Mouse (Mus musculus): Measurements from ENCODE around the gene Btn2a2.

Btn2a2 gene

GRCm38 (mm10) chr13:23491990-23492389 is 3.3 kb upstream of the Btn2a2 start:
- DNase-seq = no peak

GRCm38 (mm10) chr13:23491263-23491662 is 2.6 kb upstream of the Btn2a2 start:
- no peak for DNase-seq

- no peak for DNase-seq
Observed at GRCm38 (mm10) chr13:23490863-23491262, 2.2 kb upstream of the Btn2a2 start.

- no peak for DNase-seq
Observed at GRCm38 (mm10) chr13:23485271-23485670, 3.4 kb downstream of the Btn2a2 start.

- DNase-seq = no peak
Observed at GRCm38 (mm10) chr13:23483153-23483552, 5.5 kb downstream of the Btn2a2 start.

- no peak for DNase-seq
Observed at GRCm38 (mm10) chr13:23475658-23476057, 13.0 kb downstream of the Btn2a2 start.

GRCm38 (mm10) chr13:23466911-23467310 is 21.7 kb downstream of the Btn2a2 start:
- peak; percentile 65 for DNase-seq

GRCm38 (mm10) chr13:23466306-23466705 is 22.4 kb downstream of the Btn2a2 start:
- DNase-seq = no peak

- no peak for DNase-seq
Observed at GRCm38 (mm10) chr13:23465600-23466109, 23.0 kb downstream of the Btn2a2 start, which contains the start of gene Btn1a1. Gene Btn1a1 (minus strand): TSS chr13:23465901.

- no peak for DNase-seq
Observed at GRCm38 (mm10) chr13:23464841-23465366, 23.8 kb downstream of the Btn2a2 start.

GRCm38 (mm10) chr13:23464224-23464637 is 24.4 kb downstream of the Btn2a2 start:
- DNase-seq = peak; percentile 31

- DNase-seq = peak; percentile 72
Observed at GRCm38 (mm10) chr13:23463381-23464223, 25.1 kb downstream of the Btn2a2 start.

- no peak for DNase-seq
Observed at GRCm38 (mm10) chr13:23462669-23463068, 26.0 kb downstream of the Btn2a2 start.

- DNase-seq = no peak
Observed at GRCm38 (mm10) chr13:23462063-23462462, 26.6 kb downstream of the Btn2a2 start.

- no peak for DNase-seq
Observed at GRCm38 (mm10) chr13:23459264-23459846, 29.3 kb downstream of the Btn2a2 start.

GRCm38 (mm10) chr13:23453926-23454325 is 34.7 kb downstream of the Btn2a2 start:
- DNase-seq = peak; percentile 28

- DNase-seq = peak; percentile 83
Observed at GRCm38 (mm10) chr13:23453362-23453862, 35.2 kb downstream of the Btn2a2 start.

- peak; percentile 89 for DNase-seq
Observed at GRCm38 (mm10) chr13:23450398-23450797, 38.3 kb downstream of the Btn2a2 start.

GRCm38 (mm10) chr13:23449235-23450095 is 39.2 kb downstream of the Btn2a2 start:
- peak; percentile 71 for DNase-seq

GRCm38 (mm10) chr13:23448758-23449157 is 39.9 kb downstream of the Btn2a2 start:
- DNase-seq = no peak

- peak; percentile 88 for DNase-seq
Observed at GRCm38 (mm10) chr13:23446498-23446952, 42.1 kb downstream of the Btn2a2 start.
